Mouse (Mus musculus) kidney, adult 2 months (tissue): ENCODE measurements around the gene Strada.

ENCODE experiments used
- CTCF ChIP-seq: fragments of 200-500 bp; conservative IDR thresholded peaks from 2 replicates; pipeline ENCODE4 v1.5.1; 2011; ENCODE audit warnings: low read depth, mild to moderate bottlenecking, control low read depth, low read length, moderate library complexity, mixed read lengths; ENCODE audit not compliant: insufficient read depth, insufficient read length
- POLR2A ChIP-seq: fragments of 200-500 bp; IDR thresholded peaks from one replicate; pipeline ENCODE4 v1.6.1; 2011; ENCODE audit warnings: low read depth, low read length, control low read depth

DNA sequence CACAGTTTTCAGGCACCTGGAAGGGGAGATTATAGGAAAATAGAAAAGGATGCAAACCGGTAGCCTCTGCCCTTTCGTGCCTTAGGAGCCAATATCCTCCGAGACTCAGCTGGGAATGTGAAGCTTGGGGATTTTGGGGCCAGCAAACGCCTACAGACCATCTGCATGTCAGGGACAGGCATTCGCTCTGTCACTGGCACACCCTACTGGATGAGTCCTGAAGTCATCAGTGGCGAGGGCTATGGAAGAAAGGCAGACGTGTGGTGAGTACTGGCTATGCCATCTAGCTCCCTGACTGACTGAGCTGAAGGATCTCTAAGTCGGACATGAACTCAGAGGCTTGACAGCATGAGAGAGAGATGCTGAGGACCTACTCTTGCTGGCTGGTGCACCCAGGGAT lies 49.8 kb downstream of the Strada start:
- TF ChIP-seq CTCF: no peak
- TF ChIP-seq POLR2A: no peak
